Mouse (Mus musculus): ENCODE measurements at regions not wholly inside any gene's neighbourhood (a gene's known extent, or its start where the extent isn't known, plus 50 kb on each side); places are given as distances from the start of the nearest gene placed in this dataset.

- DNase-seq: no peak
These were observed 107.2 kb downstream of the Rassf10 start for GRCm38 (mm10) chr7:113060991-113061390.

- peak; percentile 28 for DNase-seq
These were observed 112.8 kb downstream of the Rassf10 start for GRCm38 (mm10) chr7:113066536-113066935.

- DNase-seq: no peak
These were observed 114.5 kb downstream of the Rassf10 start for GRCm38 (mm10) chr7:113068296-113068695.

GRCm38 (mm10) chr7:113069336-113069924 lies 115.7 kb downstream of the Rassf10 start:
- DNase-seq: no peak

GRCm38 (mm10) chr7:113071418-113071817 lies 117.7 kb downstream of the Rassf10 start:
- DNase-seq: peak; percentile 39

GRCm38 (mm10) chr7:113073781-113074180 lies 120.0 kb downstream of the Rassf10 start:
- DNase-seq: no peak

GRCm38 (mm10) chr7:113075371-113075770 lies 121.6 kb downstream of the Rassf10 start:
- no peak for DNase-seq

- DNase-seq: no peak
These were observed 122.5 kb downstream of the Rassf10 start for GRCm38 (mm10) chr7:113076243-113076642.

GRCm38 (mm10) chr7:113081120-113081519 lies 126.1 kb upstream of the Arntl start:
- no peak for DNase-seq

GRCm38 (mm10) chr7:113084930-113085625 lies 122.2 kb upstream of the Arntl start:
- no peak for DNase-seq

- no peak for DNase-seq
These were observed 121.1 kb upstream of the Arntl start for GRCm38 (mm10) chr7:113086158-113086557.

GRCm38 (mm10) chr7:113087646-113088045 lies 119.6 kb upstream of the Arntl start:
- no peak for DNase-seq

GRCm38 (mm10) chr7:113089044-113089443 lies 118.2 kb upstream of the Arntl start:
- no peak for DNase-seq

- DNase-seq: no peak
These were observed 113.3 kb upstream of the Arntl start for GRCm38 (mm10) chr7:113093931-113094330.

GRCm38 (mm10) chr7:113095092-113095491 lies 112.2 kb upstream of the Arntl start:
- DNase-seq: no peak

- DNase-seq: no peak
These were observed 103.0 kb upstream of the Arntl start for GRCm38 (mm10) chr7:113104265-113104664.

- DNase-seq: no peak
These were observed 101.9 kb upstream of the Arntl start for GRCm38 (mm10) chr7:113105359-113105758.

- DNase-seq: no peak
These were observed 100.5 kb upstream of the Arntl start for GRCm38 (mm10) chr7:113106731-113107130.

GRCm38 (mm10) chr7:113107965-113108364 lies 99.3 kb upstream of the Arntl start:
- DNase-seq: no peak

- no peak for DNase-seq
These were observed 98.7 kb upstream of the Arntl start for GRCm38 (mm10) chr7:113108442-113109000.

- no peak for DNase-seq
These were observed 97.8 kb upstream of the Arntl start for GRCm38 (mm10) chr7:113109481-113109880.

- no peak for DNase-seq
These were observed 96.3 kb upstream of the Arntl start for GRCm38 (mm10) chr7:113110867-113111508.

- DNase-seq: no peak
These were observed 93.9 kb upstream of the Arntl start for GRCm38 (mm10) chr7:113113266-113113893.

All from kidney, postnatal 10 days (tissue).